Mouse (Mus musculus): Measurements from ENCODE around the gene Nudt3. TPM values are rescaled to one million over a fixed set of nuclear protein-coding genes. Genes with fewer than 3 reads are reported as not detected.

Gene Nudt3
- polyA plus RNA-seq, 1 experiment from 2014 or later, result 251 TPM

- no peaks in the 10 kb centered on the region for H3K9me3 ChIP-seq
- H3K4me1 ChIP-seq, result no peaks in the 10 kb centered on the region
- no peaks in the 10 kb centered on the region for H3K36me3 ChIP-seq (replicated peaks)
- H3K9ac ChIP-seq, result no peak overlapping the region
- no peak overlapping the region for H3K4me2 ChIP-seq
- H3K27me3 ChIP-seq (replicated peaks), result no peaks in the 10 kb centered on the region
- WGBS, result 49% methylated on average over 12 of the region's 12 CpGs
- no peak for ATAC-seq (replicated peaks)
- no peak overlapping the region for H3K4me3 ChIP-seq
- no peak overlapping the region for H3K27ac ChIP-seq
These were observed 77.3 kb downstream of the Nudt3 start for GRCm38 (mm10) chr17:27545991-27546390.

GRCm38 (mm10) chr17:27544551-27544950, 78.7 kb downstream of the Nudt3 start:
- no peaks in the 10 kb centered on the region for H3K9me3 ChIP-seq
- H3K36me3 ChIP-seq (replicated peaks), result no peaks in the 10 kb centered on the region
- WGBS, result 84% methylated on average over 11 of the region's 11 CpGs
- no peak for ATAC-seq (replicated peaks)
- H3K4me1 ChIP-seq, result no peaks in the 10 kb centered on the region
- H3K27ac ChIP-seq, result no peak overlapping the region
- H3K9ac ChIP-seq, result no peak overlapping the region
- no peaks in the 10 kb centered on the region for H3K27me3 ChIP-seq (replicated peaks)
- no peak overlapping the region for H3K4me2 ChIP-seq
- H3K4me3 ChIP-seq, result no peak overlapping the region

DNA sequence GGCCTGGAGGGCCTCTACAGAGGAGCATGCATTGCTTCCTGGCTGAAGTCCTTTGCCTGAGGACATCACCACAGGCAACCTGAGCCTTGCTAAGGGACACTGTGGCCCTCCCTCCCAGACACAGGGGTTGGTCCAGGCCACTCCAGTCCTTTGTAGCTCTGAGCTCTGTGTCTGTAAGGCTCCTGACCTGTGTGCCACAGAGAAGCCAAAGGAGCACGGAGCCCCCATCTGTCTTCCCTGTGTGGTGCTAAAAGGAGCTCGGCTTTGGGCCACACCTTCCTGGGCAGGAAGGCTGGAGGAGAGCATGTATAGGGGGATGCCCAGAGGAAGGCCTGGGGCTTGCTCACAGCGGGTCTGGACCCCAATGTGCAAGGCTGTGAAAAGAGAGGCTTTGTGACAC, 81.3 kb downstream of the Nudt3 start:
- no peaks in the 10 kb centered on the region for H3K4me1 ChIP-seq
- no peaks in the 10 kb centered on the region for H3K27me3 ChIP-seq (replicated peaks)
- H3K36me3 ChIP-seq (replicated peaks), result no peaks in the 10 kb centered on the region
- H3K27ac ChIP-seq, result no peak overlapping the region
- ATAC-seq (replicated peaks), result no peak
- no peaks in the 10 kb centered on the region for H3K9me3 ChIP-seq
- 75% methylated on average over 3 of the region's 3 CpGs for WGBS
- no peak overlapping the region for H3K4me3 ChIP-seq
- H3K9ac ChIP-seq, result no peak overlapping the region
- no peak overlapping the region for H3K4me2 ChIP-seq

- WGBS, result 84% methylated on average over 2 of the region's 2 CpGs
- Histone ChIP-seq H3K27me3 (replicated peaks) (no peaks in the 10 kb centered on the region), H3K27ac (no peak overlapping the region), H3K36me3 (replicated peaks) (no peaks in the 10 kb centered on the region), H3K4me1 (no peaks in the 10 kb centered on the region), H3K4me2 (no peak overlapping the region), H3K9ac (no peak overlapping the region), H3K9me3 (no peaks in the 10 kb centered on the region), H3K4me3 (no peak overlapping the region)
- no peak for ATAC-seq (replicated peaks)
These were observed 82.0 kb downstream of the Nudt3 start for GRCm38 (mm10) chr17:27541261-27541660.

GRCm38 (mm10) chr17:27534718-27535117, 88.6 kb downstream of the Nudt3 start:
- H3K4me1 ChIP-seq, result peaks cover 3% of the 10 kb centered on the region; the same call in 1 of the 2 replicates
- ATAC-seq (replicated peaks), result peak; percentile 63; the same call in 1 of the 2 replicates
- H3K27ac ChIP-seq, result no peak overlapping the region
- H3K4me3 ChIP-seq, result no peak overlapping the region
- no peaks in the 10 kb centered on the region for H3K27me3 ChIP-seq (replicated peaks)
- no peak overlapping the region for H3K9ac ChIP-seq
- WGBS, result 4% methylated on average over 10 of the region's 10 CpGs
- H3K4me2 ChIP-seq, result 0 out of 2 replicates have a peak overlapping the region, but pooled peaks have one; percentile 17
- no peaks in the 10 kb centered on the region for H3K9me3 ChIP-seq
- H3K36me3 ChIP-seq (replicated peaks), result no peaks in the 10 kb centered on the region

GRCm38 (mm10) chr17:27533354-27533753, 89.9 kb downstream of the Nudt3 start:
- Histone ChIP-seq H3K4me3 (no peak overlapping the region), H3K9ac (no peak overlapping the region), H3K36me3 (replicated peaks) (no peaks in the 10 kb centered on the region), H3K27me3 (replicated peaks) (no peaks in the 10 kb centered on the region), H3K4me2 (no peak overlapping the region), H3K27ac (no peak overlapping the region), H3K9me3 (no peaks in the 10 kb centered on the region), H3K4me1 (peaks cover 3% of the 10 kb centered on the region; the same call in 1 of the 2 replicates)
- 91% methylated on average over 3 of the region's 3 CpGs for WGBS
- ATAC-seq (replicated peaks), result no peak

DNA sequence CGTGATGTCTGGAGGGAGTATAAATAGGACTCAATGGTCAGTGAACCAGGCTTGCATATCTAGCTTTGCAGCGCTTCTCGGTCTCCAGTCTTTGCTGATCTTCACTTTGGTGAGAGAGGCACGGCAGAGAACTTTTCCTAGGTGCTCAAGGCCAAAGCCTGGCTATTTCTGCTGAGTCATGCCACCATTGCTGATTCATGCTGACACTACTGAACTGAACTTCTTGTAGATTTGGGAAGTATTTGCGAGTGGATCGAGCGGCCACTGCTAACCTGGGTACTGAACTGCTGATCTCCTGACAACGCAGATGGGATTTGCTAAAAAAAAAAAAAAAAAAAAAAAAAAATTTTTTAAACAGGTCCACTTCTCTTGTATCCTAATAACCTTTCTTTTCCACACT, 91.2 kb downstream of the Nudt3 start:
- no peak overlapping the region for H3K9ac ChIP-seq
- no peaks in the 10 kb centered on the region for H3K36me3 ChIP-seq (replicated peaks)
- no peak for ATAC-seq (replicated peaks)
- H3K4me2 ChIP-seq, result no peak overlapping the region
- H3K27ac ChIP-seq, result no peak overlapping the region
- 85% methylated on average over 8 of the region's 8 CpGs for WGBS
- H3K27me3 ChIP-seq (replicated peaks), result no peaks in the 10 kb centered on the region
- peaks cover 3% of the 10 kb centered on the region; the same call in 1 of the 2 replicates for H3K4me1 ChIP-seq
- no peaks in the 10 kb centered on the region for H3K9me3 ChIP-seq
- no peak overlapping the region for H3K4me3 ChIP-seq

Other genes with a start within 250 kb of the Nudt3 start
- 10.7 and 10.9 TPM in 2 replicates for gene Grm4, start 102.1 kb downstream of the Nudt3 start, polyA plus RNA-seq (2015; fragmentation: Nextera tagmentation; extraction: Ambion mirVana)
- gene Hmga1, start 67.0 kb downstream of the Nudt3 start, polyA plus RNA-seq (2015; fragmentation: Nextera tagmentation; extraction: Ambion mirVana), result 138 and 141 TPM in 2 replicates
- 57.0 and 59.5 TPM in 2 replicates for gene AI413582, start 57.7 kb downstream of the Nudt3 start, polyA plus RNA-seq (2015; fragmentation: Nextera tagmentation; extraction: Ambion mirVana)
- gene RPS10-NUDT3, start 11.7 kb upstream of the Nudt3 start, polyA plus RNA-seq (2015; fragmentation: Nextera tagmentation; extraction: Ambion mirVana), result not detected in 2 replicates
- 417 and 421 TPM in 2 replicates for gene Rps10, start 13.2 kb upstream of the Nudt3 start, polyA plus RNA-seq (2015; fragmentation: Nextera tagmentation; extraction: Ambion mirVana)
- 55.5 and 55.7 TPM in 2 replicates for gene Pacsin1, start 32.0 kb upstream of the Nudt3 start, polyA plus RNA-seq (2015; fragmentation: Nextera tagmentation; extraction: Ambion mirVana)
- 1.6 and 1.8 TPM in 2 replicates for gene Spdef, start 105.5 kb upstream of the Nudt3 start, polyA plus RNA-seq (2015; fragmentation: Nextera tagmentation; extraction: Ambion mirVana)
- 10.9 and 11.4 TPM in 2 replicates for gene D17Wsu92e, start 197.2 kb upstream of the Nudt3 start, polyA plus RNA-seq (2015; fragmentation: Nextera tagmentation; extraction: Ambion mirVana)
- gene Snrpc, start 214.7 kb upstream of the Nudt3 start, polyA plus RNA-seq (2015; fragmentation: Nextera tagmentation; extraction: Ambion mirVana), result 204 and 212 TPM in 2 replicates
- gene Uhrf1bp1, start 232.9 kb upstream of the Nudt3 start, polyA plus RNA-seq (2015; fragmentation: Nextera tagmentation; extraction: Ambion mirVana), result 7.0 and 7.1 TPM in 2 replicates